Mouse (Mus musculus) heart, embryonic 16.5 days (tissue): ENCODE results near the gene Foxp1. TPM values are rescaled to one million over a fixed set of nuclear protein-coding genes. Genes with fewer than 3 reads are reported as not detected.

Experiments
- ATAC-seq: fragments of 200-750 bp; cut with Nextera tagmentation; replicated peaks from 2 replicates; pipeline ENCODE4 v1.8.0; 2017; ENCODE audit warnings: moderate number of reproducible peaks; ENCODE audit not compliant: insufficient read depth, low FRiP score; ENCODE audit errors: extremely low read depth
- H3K27ac ChIP-seq: fragments of 300-500 bp; sonication (generic); 2 replicates; pipeline ENCODE4 v1.5.1; 2014; ENCODE audit warnings: mild to moderate bottlenecking, low read length, control low read depth, moderate library complexity
- H3K27me3 ChIP-seq: fragments of 300-500 bp; sonication (generic); 2 replicates; pipeline ENCODE4 v1.6.1; 2014; ENCODE audit warnings: low read length, mixed read lengths; ENCODE audit not compliant: control insufficient read depth, insufficient read depth
- H3K36me3 ChIP-seq: fragments of 300-500 bp; sonication (generic); 2 replicates; pipeline ENCODE4 v1.6.1; 2014; ENCODE audit not compliant: control insufficient read depth, insufficient read depth
- H3K4me1 ChIP-seq: fragments of 300-500 bp; sonication (generic); 2 replicates; pipeline ENCODE4 v1.6.1; 2014; ENCODE audit warnings: low read length, mixed read lengths; ENCODE audit not compliant: control insufficient read depth, insufficient read depth
- H3K4me2 ChIP-seq: fragments of 300-500 bp; sonication (generic); 2 replicates; pipeline ENCODE4 v1.6.1; 2014; ENCODE audit warnings: low read depth, mild to moderate bottlenecking, control low read depth, low read length
- H3K4me3 ChIP-seq: fragments of 300-500 bp; sonication (generic); 2 replicates; pipeline ENCODE4 v1.5.1; 2014; ENCODE audit warnings: mild to moderate bottlenecking, control low read depth, low read length
- H3K9ac ChIP-seq: fragments of 300-500 bp; sonication (generic); 2 replicates; pipeline ENCODE4 v1.6.1; 2014; ENCODE audit warnings: low read length, control low read depth
- H3K9me3 ChIP-seq: fragments of 300-500 bp; sonication (generic); replicated peaks from 2 replicates; pipeline ENCODE4 v1.6.1; 2016; ENCODE audit warnings: low read length; ENCODE audit not compliant: control insufficient read depth
- WGBS: fragments of 180-500 bp; shearing (Covaris S2); extraction: QIAGEN DNeasy Blood & Tissue Kit; methylation state at CpG from one replicate; pipeline ENCODE4 v1.1.7; 2014; 5-methylcytosine and 5-hydroxymethylcytosine counted together
- polyA plus RNA-seq: library from polyadenylated mRNA; unstranded; fragments of >200 nt; fragmentation: Nextera tagmentation; extraction: Ambion mirVana; gene quantifications from 2 replicates; pipeline ENCODE4 v1.2.1, GENCODE M21; 2015

Foxp1 gene
- polyA plus RNA-seq, 1 experiment from 2014 or later, result 59.0 TPM

DNA sequence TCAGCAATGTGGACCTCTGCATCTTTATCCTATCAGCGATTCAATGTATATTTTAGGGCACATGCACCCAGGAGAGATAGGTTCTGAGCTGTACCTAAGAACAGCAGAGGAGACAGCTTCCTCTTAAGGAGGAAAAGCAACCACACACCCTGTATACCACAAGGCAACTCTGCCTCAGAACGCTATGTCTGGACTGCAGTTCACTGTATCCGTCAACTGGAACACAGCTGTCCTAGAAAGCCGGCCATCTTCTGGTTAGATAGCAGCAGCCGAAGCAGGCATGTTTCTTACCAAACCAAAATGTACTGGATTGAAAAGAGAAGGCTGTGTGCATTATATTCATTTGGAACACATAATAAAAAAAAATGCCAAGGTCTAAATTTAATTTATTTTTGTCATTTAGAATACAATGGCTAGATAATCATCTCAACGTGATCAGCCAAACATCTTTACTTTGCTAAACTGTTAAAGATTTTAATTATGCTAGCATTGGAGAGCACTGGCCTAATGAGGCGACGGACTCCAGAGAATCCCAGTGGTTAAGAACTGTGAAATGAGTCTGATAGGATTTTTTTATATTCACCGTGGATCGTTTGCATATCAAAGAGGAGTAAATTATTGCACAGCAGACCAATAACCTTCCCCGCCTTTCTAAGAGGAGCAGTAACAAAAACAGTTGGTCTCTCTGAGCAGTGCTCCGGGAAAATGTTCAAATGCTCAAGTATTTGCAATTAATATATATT, 518.1 kb downstream of the Foxp1 start:
- Histone ChIP-seq H3K9me3 (peaks cover 5% of the 10 kb centered on the region), H3K4me2 (no peak overlapping the region), H3K4me3 (no peak overlapping the region), H3K4me1 (peaks cover 14% of the 10 kb centered on the region), H3K27me3 (no peaks in the 10 kb centered on the region), H3K9ac (no peak overlapping the region), H3K27ac (no peak overlapping the region), H3K36me3 (peaks cover 44% of the 10 kb centered on the region)
- no peak for ATAC-seq
- 86% methylated on average over 12 of the region's 12 CpGs for WGBS

DNA sequence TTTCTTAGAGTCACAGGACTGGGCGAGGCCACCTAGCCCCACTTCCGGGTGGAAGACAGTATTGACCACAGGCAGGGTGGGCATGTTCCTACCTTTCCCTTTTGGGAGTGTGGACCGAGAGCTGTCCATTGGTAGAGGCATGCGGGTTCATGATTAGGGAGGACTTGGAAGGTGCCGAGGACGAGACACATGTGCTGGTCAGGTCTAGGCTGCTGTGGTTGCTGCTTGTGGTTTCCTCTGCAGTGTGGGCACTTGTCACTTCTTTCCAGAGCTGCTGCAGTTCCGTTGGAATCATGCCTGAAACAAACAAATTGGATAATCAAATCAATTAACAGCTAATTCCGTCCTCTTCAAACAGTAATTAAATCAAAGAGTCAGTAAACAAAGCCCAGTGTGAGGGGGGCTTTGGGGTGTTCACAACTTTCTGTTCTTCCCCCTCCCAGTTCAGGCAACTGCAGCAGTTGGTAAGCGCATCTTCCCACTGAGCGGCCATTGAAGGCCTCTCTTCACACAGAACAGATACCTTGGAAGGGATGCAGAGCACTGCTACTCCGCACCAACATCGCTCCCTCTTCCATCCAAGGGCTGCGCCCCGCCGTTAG, 519.3 kb downstream of the Foxp1 start:
- H3K36me3 ChIP-seq, result peaks cover 33% of the 10 kb centered on the region
- WGBS, result 84% methylated on average over 15 of the region's 15 CpGs
- no peak for ATAC-seq

DNA sequence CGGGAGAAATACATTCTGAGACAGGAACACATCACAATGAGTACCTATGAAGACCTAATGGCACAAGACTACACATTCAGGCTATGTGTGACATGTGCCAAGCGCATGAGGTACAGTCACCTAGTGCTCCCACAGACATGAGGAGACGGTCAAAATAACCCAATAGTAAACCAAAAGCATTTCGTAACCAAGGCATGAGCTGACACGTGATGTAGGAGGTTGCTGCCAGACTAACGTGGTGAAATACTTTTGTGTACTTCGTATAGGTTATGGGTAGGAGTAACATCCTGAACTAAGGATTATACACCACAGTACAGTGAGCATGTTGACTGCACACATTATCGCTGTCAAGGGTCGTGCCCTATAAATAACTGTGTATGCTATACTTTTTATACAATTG, 520.9 kb downstream of the Foxp1 start:
- Histone ChIP-seq H3K9ac (no peak overlapping the region), H3K4me2 (no peak overlapping the region), H3K27me3 (no peaks in the 10 kb centered on the region), H3K4me1 (peaks cover 25% of the 10 kb centered on the region), H3K27ac (no peak overlapping the region), H3K36me3 (peaks cover 25% of the 10 kb centered on the region), H3K4me3 (no peak overlapping the region), H3K9me3 (no peaks in the 10 kb centered on the region)
- 89% methylated on average over 9 of the region's 9 CpGs for WGBS
- no peak for ATAC-seq

More for the DNA sequence above, 519.3 kb downstream of the Foxp1 start:
- peaks cover 18% of the 10 kb centered on the region for H3K4me1 ChIP-seq
- H3K9me3 ChIP-seq, result peaks cover under 1% of the 10 kb centered on the region
- no peak overlapping the region for H3K27ac ChIP-seq
- H3K4me2 ChIP-seq, result no peak overlapping the region
- H3K4me3 ChIP-seq, result no peak overlapping the region
- no peak overlapping the region for H3K9ac ChIP-seq
- H3K27me3 ChIP-seq, result no peaks in the 10 kb centered on the region

DNA sequence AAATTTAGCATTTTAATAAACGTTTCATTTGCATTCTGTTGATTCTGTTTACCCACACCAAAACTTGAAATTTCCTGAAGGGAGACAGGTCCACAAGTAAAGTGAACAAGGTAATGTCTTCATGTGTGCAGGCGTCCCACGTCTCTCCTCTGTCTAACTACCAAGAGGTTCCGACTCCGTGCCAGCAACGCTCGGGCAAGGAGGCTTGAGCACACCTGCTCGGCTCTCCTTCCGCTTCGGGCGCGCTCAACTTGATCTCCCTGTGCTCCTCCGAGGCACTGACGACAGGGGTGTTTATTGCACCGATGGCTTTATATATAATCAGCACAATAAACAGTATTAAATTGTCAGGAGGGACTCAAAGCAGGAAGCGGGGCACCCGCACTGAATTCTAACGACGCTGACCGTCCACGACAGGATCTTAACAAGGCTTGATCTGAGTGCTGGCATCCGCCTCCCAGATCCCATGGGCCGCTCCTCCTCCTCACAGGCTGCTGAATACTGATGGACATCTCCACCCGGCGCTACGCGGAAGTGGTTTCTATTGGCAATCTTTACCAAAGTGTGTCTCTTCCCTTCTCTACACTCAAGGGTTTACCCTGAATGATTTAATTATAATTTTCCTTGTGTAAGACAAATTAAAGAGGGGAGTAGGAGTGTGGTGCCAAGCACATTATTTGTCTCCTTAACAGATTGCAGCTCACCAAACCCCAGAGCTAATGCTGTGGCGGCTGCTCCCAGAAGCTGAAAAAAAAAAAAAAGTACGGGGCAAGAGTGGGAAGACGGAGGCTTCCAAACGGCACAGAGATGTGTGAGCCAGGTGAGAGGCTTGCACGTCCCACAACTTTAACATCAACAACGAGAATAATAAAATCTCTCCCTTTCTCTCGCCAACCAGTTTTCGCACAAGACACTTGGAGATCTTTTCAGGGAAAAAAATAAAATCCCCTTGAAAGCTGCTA, 523.3 kb downstream of the Foxp1 start:
- no peak overlapping the region for H3K27ac ChIP-seq

DNA sequence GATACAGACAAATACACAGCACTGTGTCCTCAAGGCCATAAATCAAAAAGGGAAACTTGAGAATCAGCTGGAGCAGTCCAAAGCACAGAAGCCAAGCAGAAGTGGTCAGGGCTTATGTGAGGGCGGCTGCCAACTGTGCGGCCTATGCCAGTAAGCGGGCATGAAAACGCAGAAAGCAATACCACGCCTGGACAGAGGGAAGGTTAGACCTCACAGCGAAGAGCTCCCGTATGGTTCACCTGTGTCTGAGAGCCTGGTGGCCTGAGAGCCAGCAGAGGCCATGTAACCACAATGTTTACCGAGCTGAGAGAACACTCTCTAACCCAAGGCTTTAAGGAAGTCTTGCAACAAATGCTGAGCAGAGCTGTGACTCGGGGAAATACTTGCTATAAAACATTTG, 524.8 kb downstream of the Foxp1 start:
- no peak for ATAC-seq
- Histone ChIP-seq H3K4me3 (no peak overlapping the region), H3K4me2 (no peak overlapping the region), H3K9ac (no peak overlapping the region), H3K4me1 (peaks cover 53% of the 10 kb centered on the region), H3K36me3 (peaks cover 12% of the 10 kb centered on the region), H3K27ac (peak overlapping the region; percentile 8; the same call in 1 of the 2 replicates), H3K27me3 (no peaks in the 10 kb centered on the region), H3K9me3 (no peaks in the 10 kb centered on the region)
- 80% methylated on average over 9 of the region's 9 CpGs for whole genome bisulfite sequencing

More for the DNA sequence above, 523.3 kb downstream of the Foxp1 start:
- Histone ChIP-seq H3K4me3 (no peak overlapping the region), H3K4me1 (peaks cover 38% of the 10 kb centered on the region), H3K9ac (no peak overlapping the region), H3K27me3 (no peaks in the 10 kb centered on the region), H3K36me3 (peaks cover 19% of the 10 kb centered on the region), H3K4me2 (no peak overlapping the region), H3K9me3 (no peaks in the 10 kb centered on the region)
- WGBS, result 81% methylated on average over 35 of the region's 35 CpGs
- no peak for ATAC-seq

DNA sequence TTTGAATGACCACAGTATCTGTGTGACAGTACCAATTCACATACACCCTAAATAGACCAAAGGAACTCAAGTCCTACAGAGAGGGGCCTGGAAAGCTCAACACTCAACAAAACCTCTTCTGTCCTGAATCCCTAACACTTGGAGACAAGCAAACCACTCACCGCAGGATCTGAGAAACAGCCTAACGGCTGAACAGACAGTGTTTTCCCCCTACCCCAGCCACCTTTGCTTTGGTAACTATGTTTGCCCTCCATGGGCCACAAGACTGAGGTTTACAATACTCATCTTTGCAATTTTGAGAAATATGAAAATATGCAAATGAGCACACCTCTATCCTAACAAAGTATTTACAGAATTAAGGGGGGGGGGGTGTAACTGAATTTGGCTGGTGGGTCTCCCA, 525.7 kb downstream of the Foxp1 start:
- no peak for ATAC-seq
- no peak overlapping the region for H3K9ac ChIP-seq
- no peaks in the 10 kb centered on the region for H3K27me3 ChIP-seq
- peaks cover 55% of the 10 kb centered on the region for H3K4me1 ChIP-seq
- H3K36me3 ChIP-seq, result peaks cover 6% of the 10 kb centered on the region
- H3K4me3 ChIP-seq, result no peak overlapping the region
- H3K9me3 ChIP-seq, result no peaks in the 10 kb centered on the region
- H3K4me2 ChIP-seq, result no peak overlapping the region
- 77% methylated on average over 2 of the region's 2 CpGs for WGBS
- H3K27ac ChIP-seq, result no peak overlapping the region

DNA sequence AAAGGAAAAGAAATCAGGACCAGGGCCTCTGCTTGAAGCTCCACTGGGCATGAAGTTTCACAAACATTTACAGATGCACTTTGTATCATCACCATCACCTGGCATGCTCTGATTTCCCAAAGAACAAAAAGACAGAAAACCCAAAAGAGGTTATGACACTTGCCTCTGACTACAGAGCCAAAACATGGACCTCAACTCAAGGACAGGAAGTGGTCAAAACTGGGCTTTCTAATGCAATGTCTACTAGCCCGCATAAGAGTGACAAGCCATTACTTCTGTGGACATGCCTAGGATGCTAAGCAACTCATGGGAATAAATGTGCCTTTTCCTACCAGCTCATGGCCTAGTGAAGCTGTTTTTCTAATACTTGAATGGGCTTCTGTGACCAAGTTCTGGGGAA, 526.2 kb downstream of the Foxp1 start:
- ATAC-seq, result no peak
- no peak overlapping the region for H3K4me3 ChIP-seq
- WGBS, result 85% methylated on average over 1 of the region's 1 CpGs
- peaks cover 57% of the 10 kb centered on the region for H3K4me1 ChIP-seq
- no peak overlapping the region for H3K27ac ChIP-seq
- H3K4me2 ChIP-seq, result no peak overlapping the region
- peaks cover 3% of the 10 kb centered on the region for H3K36me3 ChIP-seq
- H3K9me3 ChIP-seq, result no peaks in the 10 kb centered on the region
- no peaks in the 10 kb centered on the region for H3K27me3 ChIP-seq
- no peak overlapping the region for H3K9ac ChIP-seq

DNA sequence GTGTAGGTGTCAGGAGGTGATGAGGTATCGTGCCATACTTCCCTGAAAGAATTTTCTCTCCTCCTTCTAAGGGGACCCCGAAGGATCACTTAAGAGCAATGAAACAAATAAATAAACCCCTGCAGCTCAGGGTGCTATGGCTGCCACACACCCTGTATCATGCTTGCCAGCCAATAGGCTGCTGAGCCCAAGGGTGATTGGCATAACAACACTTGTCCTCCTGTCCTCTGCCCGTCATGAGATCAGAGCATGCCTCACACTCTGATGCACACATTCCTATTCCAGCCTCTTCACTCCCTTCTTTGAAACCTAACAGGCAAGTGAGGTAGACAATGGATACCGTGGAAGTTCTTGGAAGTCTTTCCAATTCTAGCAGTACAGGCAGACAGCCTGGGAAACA, 526.8 kb downstream of the Foxp1 start:
- H3K4me1 ChIP-seq, result peaks cover 58% of the 10 kb centered on the region
- no peak overlapping the region for H3K9ac ChIP-seq
- WGBS, result 58% methylated on average over 4 of the region's 4 CpGs
- 0 out of 2 replicates have a peak, but pooled peaks have one; percentile 46 for ATAC-seq
- H3K4me3 ChIP-seq, result no peak overlapping the region
- no peak overlapping the region for H3K27ac ChIP-seq
- no peaks in the 10 kb centered on the region for H3K9me3 ChIP-seq
- H3K4me2 ChIP-seq, result no peak overlapping the region
- H3K27me3 ChIP-seq, result no peaks in the 10 kb centered on the region
- no peaks in the 10 kb centered on the region for H3K36me3 ChIP-seq
